Mouse (Mus musculus): ENCODE results near the gene Ucp2.

DNA sequence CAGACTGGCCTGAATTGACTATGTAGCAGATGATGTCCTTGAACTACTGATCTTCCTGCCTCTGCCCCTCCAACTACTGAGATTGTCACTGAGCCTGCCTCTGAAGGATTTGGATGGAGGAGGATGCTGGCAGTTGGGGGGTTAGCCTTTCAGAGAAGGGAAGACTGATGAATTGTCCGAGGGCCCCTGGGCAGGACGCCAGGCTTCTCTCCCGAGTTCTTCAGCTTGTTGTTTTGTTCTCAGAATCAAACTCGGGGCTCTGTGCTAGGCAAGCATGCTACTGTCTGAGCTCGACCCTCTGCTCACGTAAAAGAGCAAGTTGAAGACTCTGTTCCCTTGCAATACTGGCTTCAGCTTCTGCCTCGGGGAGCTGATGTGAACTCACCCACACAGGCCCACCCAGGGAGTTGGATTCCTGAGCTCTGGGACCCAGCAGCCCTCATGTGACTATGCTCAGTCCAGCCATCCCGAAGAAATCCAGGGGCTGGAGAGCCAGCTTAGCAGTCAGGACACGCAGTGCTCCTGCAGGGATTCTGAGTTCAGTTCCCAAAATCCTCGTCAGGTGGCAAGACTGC, 4.6 kb upstream of the Ucp2 start:
- TF ChIP-seq CTCF (IDR thresholded peaks at IDR 0.05; ENCODE audit: control insufficient read depth, insufficient read depth, low read length) (no peak), POLR2A (IDR thresholded peaks at IDR 0.05; ENCODE audit: borderline replicate concordance, control insufficient read depth, low read depth, low read length) (no peak)
